8 mouse cellular contexts compared by ENCODE assay signal in genomic region chr2:18609868-18610185, GRCm38 (mm10).
DNase-seq lines count a peak whose midpoint lies in the region; ATAC-seq lines count a peak whose summit lies in the region.

No protein-coding gene starts in this region.

- ATAC-seq in kidney, embryonic 16.5 days (ENCODE audit: low FRiP score, low TSS enrichment): no peak
- ATAC-seq in embryonic facial prominence, embryonic 11.5 days (replicated peaks; ENCODE audit: insufficient number of reproducible peaks, low FRiP score, low TSS enrichment, low read depth): no peak
- no peak for ATAC-seq in limb, embryonic 13.5 days (ENCODE audit: low FRiP score, low read depth)

- H3K27ac ChIP-seq in kidney, embryonic 16.5 days (ENCODE audit: low read length): no peak overlapping the region
- H3K27ac ChIP-seq in embryonic facial prominence, embryonic 11.5 days (replicated peaks; ENCODE audit: low read depth, low read length): no peak overlapping the region
- H3K27ac ChIP-seq in limb, embryonic 13.5 days: no peak overlapping the region

- DNase-seq in kidney, postnatal 25 days: no peak
- no peak for DNase-seq in embryonic facial prominence, embryonic 11.5 days (ENCODE audit: low spot score)
- DNase-seq in splenic B cell, adult 2 months (ENCODE audit: low read depth, low spot score): peak; percentile 59
- no peak for DNase-seq in frontal cortex, postnatal 10 days (ENCODE audit: low spot score in 2 of 2)
- DNase-seq in retina, embryonic 14.5 days (ENCODE audit: low spot score): no peak
- no peak for DNase-seq in gastrocnemius, adult 8-10 months (ENCODE audit: low spot score in 2 of 2)

- H3K36me3 ChIP-seq in kidney, embryonic 16.5 days (ENCODE audit: insufficient read depth, low read length): no peaks in the 10 kb centered on the region
- H3K36me3 ChIP-seq in embryonic facial prominence, embryonic 11.5 days (replicated peaks; ENCODE audit: control insufficient read depth, insufficient read depth, low read depth, low read length): no peaks in the 10 kb centered on the region
- H3K36me3 ChIP-seq in limb, embryonic 13.5 days: no peaks in the 10 kb centered on the region
- H3K36me3 ChIP-seq in splenic B cell, adult 2 months (ENCODE audit: control insufficient read depth, insufficient read depth, low read length, poor library complexity, severe bottlenecking): no peaks in the 10 kb centered on the region

- H3K4me2 ChIP-seq in kidney, embryonic 16.5 days (replicated peaks; ENCODE audit: low read depth, low read length): peak overlapping the region; percentile 91
- no peak overlapping the region; the same call in 1 of the 2 replicates for H3K4me2 ChIP-seq in embryonic facial prominence, embryonic 11.5 days (ENCODE audit: low read depth, low read length)
- peak overlapping the region; percentile 78 for H3K4me2 ChIP-seq in limb, embryonic 13.5 days (replicated peaks)

- peaks cover 44% of the 10 kb centered on the region for H3K27me3 ChIP-seq in kidney, embryonic 16.5 days (ENCODE audit: insufficient read depth, low read length)
- H3K27me3 ChIP-seq in embryonic facial prominence, embryonic 11.5 days (ENCODE audit: control insufficient read depth, insufficient read depth, low read length): peaks cover 24% of the 10 kb centered on the region
- H3K27me3 ChIP-seq in limb, embryonic 13.5 days: peaks cover 70% of the 10 kb centered on the region
- H3K27me3 ChIP-seq in splenic B cell, adult 2 months (ENCODE audit: control insufficient read depth, insufficient read depth, low read length, poor library complexity, severe bottlenecking): no peaks in the 10 kb centered on the region

- H3K4me3 ChIP-seq in kidney, embryonic 16.5 days (ENCODE audit: low read length): peak overlapping the region; percentile 54
- peak overlapping the region; percentile 32; the same call in 1 of the 2 replicates for H3K4me3 ChIP-seq in embryonic facial prominence, embryonic 11.5 days (ENCODE audit: low read depth, low read length)
- H3K4me3 ChIP-seq in limb, embryonic 13.5 days: peak overlapping the region; percentile 47

- peak overlapping the region; percentile 65 for H3K9ac ChIP-seq in kidney, embryonic 16.5 days (replicated peaks; ENCODE audit: low read length)
- H3K9ac ChIP-seq in embryonic facial prominence, embryonic 11.5 days (replicated peaks; ENCODE audit: low read length): no peak overlapping the region
- H3K9ac ChIP-seq in limb, embryonic 13.5 days: peak overlapping the region; percentile 61; the same call in 1 of the 2 replicates

- peaks cover 24% of the 10 kb centered on the region for H3K4me1 ChIP-seq in kidney, embryonic 16.5 days (ENCODE audit: insufficient read depth, low read length)
- H3K4me1 ChIP-seq in embryonic facial prominence, embryonic 11.5 days (ENCODE audit: control insufficient read depth, insufficient read depth, low read length): peaks cover 11% of the 10 kb centered on the region
- H3K4me1 ChIP-seq in limb, embryonic 13.5 days: peaks cover 21% of the 10 kb centered on the region

- WGBS in kidney, embryonic 16.5 days: 8% methylated on average over 10 of the region's 10 CpGs
- 2% methylated on average over 10 of the region's 10 CpGs for WGBS in embryonic facial prominence, embryonic 11.5 days
- 3% methylated on average over 10 of the region's 10 CpGs for WGBS in limb, embryonic 13.5 days

- no peaks in the 10 kb centered on the region for H3K9me3 ChIP-seq in kidney, embryonic 16.5 days (ENCODE audit: low read length)
- no peaks in the 10 kb centered on the region for H3K9me3 ChIP-seq in embryonic facial prominence, embryonic 11.5 days (replicated peaks; ENCODE audit: control insufficient read depth, low read length)
- no peaks in the 10 kb centered on the region for H3K9me3 ChIP-seq in limb, embryonic 13.5 days
